Mouse (Mus musculus) kidney, adult 18-20 months (tissue): ENCODE results near the gene 1700029P11Rik.

ENCODE experiments used
- DNase-seq: peaks from one replicate; pipeline ENCODE4 v3.0.0; 2021

1700029P11Rik gene

GRCm38 (mm10) chr15:81980321-81980720, at the start of gene 1700029P11Rik:
Gene 1700029P11Rik, plus strand, starts transcription at chr15:81980540.
- no peak for DNase-seq

GRCm38 (mm10) chr15:81932951-81933470, 47.3 kb upstream of the 1700029P11Rik start:
- DNase-seq: no peak

DNA sequence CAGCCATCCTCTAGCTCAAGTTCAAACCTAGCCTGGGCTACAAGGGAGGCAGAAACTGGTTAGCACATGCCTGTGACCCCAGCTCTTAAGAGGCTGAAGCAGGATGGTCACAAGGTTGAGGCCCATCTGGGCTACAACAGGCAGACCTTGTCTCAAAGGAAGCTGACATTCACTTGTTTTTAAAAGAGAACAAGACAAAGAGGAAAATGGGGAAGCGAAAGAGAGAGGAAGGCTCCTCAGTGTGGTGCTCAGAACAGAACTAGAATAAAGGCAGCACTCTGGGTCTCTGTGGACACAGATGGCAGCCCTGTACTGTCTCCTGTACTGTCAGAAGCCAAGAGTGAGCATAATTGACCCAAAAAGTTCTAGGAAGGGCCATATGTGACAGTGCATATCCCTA, 46.4 kb upstream of the 1700029P11Rik start:
- no peak for DNase-seq

DNA sequence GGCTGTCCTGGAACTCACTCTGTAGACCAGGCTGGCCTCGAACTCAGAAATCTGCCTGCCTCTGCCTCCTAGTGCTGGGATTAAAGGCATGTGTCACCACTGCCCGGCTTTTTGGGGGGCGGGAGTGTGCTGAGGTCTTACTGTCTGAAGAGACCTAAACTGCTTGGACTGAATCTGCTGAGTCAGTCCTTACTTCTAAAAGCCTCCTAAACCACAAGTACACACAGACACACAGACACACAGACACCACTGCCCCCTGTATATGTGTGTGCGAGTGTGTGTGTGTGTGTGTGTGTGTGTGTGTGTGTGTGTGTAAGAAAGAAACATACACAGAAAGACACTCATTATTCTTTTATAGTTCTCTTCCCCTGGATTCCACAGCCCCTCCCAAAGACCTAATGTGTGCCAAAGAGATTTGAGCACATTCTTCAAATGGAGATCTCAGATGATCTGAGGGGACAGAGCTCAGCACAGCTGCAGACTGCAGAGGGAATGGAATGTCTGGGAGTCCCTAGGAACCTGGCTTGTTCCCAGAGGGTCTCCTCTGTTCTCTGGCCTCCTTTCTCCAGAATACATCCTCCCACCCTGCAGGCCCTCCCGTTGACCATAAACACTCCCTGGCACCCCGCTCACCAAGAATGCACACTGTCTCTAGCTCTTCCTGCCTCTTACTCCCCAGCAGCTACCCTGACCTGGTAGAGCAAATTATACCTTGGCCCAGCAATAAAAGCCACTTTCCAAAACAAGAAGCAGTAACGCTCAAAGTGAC, 44.3 kb upstream of the 1700029P11Rik start:
- DNase-seq: no peak

GRCm38 (mm10) chr15:81936679-81937078, 43.7 kb upstream of the 1700029P11Rik start, which contains the start of gene Csdc2:
Gene Csdc2, plus strand, starts transcription at chr15:81936759.
- DNase-seq: peak; percentile 67

GRCm38 (mm10) chr15:81937098-81937972, 43.0 kb upstream of the 1700029P11Rik start:
- DNase-seq: no peak

DNA sequence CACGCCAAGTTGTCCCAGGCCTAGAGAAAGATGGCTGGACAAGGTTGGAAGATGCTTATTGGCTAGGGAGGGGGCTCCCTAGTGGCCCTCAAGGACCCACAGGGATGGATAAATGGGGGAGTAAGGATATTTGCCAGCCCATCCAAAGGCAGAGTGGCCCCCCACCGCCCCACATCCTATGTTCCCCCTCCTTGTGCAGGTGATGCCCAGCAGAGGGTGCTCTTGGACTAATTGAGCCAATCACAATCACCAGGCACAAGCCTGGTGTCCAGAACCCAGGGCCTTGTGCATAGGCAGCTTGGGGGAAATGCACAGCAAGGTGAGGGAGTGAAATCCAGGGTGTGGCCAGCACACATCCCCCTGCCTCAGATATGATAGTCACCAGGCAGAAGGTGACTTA, 42.1 kb upstream of the 1700029P11Rik start:
- DNase-seq: peak; percentile 51

DNA sequence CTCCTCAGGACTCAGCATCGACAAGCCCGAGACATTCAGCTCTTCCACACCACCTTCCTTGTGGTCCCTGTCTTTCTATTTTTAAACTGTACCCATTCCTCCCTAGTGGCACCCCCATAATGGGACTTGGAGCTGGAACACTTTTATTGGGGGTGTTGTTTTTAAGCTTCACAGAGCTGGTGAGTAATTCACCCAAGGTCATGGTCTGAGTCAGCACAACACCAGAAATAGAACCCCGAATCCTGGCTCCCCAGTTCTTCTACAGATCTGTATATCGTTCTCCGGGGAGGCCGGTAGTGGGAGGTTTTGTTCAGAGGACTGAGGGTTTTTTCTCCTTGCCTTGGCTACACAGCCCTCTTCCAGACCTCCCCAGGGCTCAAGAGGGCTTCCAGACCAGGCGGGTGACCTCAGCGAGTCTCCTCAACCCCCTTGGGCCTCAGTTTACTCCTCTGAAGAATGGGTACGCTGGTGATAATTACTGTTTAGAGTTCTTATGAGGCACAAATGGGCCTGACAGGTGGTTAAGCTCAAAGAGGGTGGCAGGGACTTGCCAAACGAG, 41.1 kb upstream of the 1700029P11Rik start:
- no peak for DNase-seq

- no peak for DNase-seq
Measured at GRCm38 (mm10) chr15:81939774-81940173, 40.6 kb upstream of the 1700029P11Rik start.

GRCm38 (mm10) chr15:81940219-81940618, 40.1 kb upstream of the 1700029P11Rik start:
- no peak for DNase-seq

DNA sequence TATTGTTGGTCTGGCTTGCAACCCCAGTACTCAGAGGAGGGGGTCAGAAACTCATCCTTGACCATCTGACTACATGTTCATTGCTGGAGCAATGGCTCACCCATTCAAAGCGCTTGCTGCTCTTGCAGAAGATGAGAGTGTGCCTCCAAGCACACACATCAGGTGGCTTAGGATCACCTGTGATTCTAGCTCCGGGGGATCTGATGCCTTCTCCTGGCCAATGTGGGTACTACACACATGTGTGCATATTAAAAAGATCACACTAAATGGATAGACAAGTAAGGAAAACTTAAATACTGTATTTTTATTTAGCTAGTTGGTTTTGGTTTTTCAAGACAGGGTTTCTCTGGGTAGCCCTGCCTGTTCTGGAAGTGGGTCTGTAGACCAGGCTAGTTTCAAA, 39.3 kb upstream of the 1700029P11Rik start:
- no peak for DNase-seq

DNA sequence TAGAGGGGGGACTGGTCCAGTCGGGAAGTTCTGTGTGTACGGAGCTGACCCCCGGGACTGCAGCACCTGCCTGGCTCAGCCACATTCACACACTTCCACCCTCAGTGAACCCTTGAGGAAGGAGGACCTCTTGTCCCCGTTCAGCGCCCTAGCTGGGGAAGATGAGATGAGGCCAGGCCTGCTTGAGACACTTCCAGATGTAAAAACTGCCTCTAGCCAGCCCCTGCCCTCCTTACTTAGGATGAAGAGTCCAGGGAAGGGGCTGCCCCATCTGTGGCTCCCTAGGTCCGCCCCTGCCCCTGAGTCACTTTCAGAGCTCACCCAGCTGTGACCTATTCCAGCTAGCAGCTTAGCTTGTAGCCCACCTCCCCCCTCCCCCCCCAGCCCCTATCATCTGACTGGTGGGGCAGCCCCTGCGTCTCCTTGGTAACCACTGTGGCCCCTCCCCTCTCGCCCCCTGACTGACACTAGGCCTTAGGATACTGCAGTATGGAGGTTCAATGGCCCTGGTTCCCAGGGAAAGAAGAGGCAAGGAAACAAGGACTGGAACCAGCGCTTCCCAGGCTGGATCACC, 37.1 kb upstream of the 1700029P11Rik start:
- no peak for DNase-seq

DNA sequence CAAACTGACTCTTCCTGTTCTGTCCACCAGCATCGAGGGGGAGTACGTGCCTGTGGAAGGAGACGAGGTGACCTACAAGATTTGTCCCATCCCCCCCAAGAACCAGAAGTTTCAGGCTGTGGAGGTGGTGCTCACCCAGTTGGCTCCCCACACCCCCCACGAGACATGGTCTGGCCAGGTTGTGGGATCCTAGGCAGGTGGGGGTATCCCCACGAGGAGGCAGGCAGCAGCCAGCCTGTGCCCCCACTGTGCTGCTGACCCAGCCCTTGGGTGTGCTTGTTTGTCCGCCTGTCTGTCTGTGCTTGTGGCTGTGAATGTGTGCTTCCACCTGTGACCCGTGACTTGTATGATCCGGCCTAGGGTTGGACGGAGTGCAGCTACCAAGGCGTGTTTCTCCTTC, 31.3 kb upstream of the 1700029P11Rik start:
- DNase-seq: no peak

DNA sequence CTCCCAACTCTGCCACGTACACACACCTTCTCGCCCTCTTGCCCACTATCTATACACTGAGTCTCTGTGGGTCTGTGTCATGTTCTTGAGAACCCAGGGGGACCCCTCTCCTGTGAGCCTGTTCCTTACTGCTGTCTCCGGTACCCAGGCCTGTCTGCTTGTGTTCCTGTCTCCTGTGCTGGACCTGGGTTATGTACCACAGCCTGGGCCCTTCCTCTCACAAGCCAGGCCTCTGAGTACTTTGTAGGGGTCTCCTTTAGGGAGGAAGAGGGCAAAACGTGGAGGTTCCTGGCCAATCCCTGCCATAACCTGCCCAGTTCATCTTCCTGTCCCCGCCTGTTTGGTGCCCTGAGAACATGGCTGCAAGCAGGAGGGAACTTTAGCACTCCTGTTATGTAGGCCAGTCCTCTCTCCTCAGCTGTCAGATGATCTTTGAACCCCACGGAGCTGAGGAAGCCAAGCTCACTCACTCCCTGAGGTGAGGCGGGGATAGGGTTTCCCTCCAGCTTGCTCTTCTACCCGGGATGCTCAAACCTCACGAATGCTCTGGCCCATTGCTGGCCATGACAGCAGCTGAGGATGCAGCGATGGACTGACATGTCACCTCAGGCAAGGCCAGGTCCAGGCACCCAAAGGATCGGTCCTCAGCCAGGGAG, 30.7 kb upstream of the 1700029P11Rik start:
- DNase-seq: peak; percentile 35

GRCm38 (mm10) chr15:81950716-81951115, 29.6 kb upstream of the 1700029P11Rik start:
- no peak for DNase-seq

- DNase-seq: no peak
Measured at GRCm38 (mm10) chr15:81951159-81951558, 29.2 kb upstream of the 1700029P11Rik start.

GRCm38 (mm10) chr15:81952310-81952709, 28.0 kb upstream of the 1700029P11Rik start:
- no peak for DNase-seq

DNA sequence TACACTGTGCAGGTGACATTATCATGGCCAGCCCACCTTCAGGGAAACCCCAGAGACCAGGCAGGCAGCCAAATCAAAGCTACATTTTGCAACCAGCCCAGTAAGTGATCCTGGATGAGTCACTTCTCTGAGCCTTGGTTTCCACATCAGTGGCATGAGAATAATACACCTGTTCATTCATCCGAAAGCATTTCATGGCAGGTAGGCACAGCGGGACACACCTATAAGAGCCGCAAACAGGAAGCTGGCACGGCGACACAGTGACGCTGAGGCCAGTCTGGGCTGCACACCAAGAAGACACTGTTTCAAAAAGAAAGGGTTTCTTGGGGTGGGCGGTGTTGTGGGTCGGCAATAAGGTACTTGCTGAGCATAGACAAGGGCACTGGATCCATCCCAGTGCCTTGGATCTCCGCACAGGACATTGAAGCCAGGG, 26.2 kb upstream of the 1700029P11Rik start:
- DNase-seq: no peak

DNA sequence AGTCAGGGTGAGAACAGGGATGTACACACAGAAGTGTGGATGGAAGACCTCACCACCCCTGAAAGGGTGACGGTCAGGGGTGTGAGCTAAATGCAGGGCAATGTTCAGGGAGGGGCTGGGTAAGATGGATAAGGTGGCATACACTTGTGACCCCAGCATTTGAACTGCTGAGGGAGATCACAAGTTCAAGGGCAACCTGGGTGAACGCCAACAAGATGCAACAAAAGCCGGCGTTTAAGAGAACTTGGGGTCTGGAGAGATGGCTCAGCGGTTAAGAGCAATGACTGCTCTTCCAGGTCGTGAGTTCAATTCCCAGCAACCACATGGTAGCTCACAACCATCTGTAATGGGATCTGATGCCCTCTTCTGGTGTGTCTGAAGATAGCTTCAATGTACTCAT, 25.6 kb upstream of the 1700029P11Rik start:
- no peak for DNase-seq

DNA sequence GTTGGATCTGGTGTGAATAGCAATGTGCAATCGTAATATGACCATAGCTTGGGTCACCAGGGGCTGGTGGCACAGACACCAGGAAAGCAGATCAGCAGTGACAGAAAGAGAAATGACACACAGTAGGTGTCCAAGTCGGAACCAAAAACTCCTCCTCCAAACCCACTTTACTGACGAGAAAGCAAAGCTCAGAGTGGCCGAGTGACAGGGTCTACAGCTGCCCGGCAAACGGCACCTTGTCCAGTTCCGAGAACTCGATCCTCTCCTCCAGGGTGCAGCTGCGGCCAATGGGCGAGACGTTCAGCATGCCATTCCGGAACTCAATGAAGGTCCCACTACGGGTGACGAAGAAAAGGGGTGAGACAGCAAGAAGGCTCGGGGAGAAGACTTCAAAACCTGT, 24.9 kb upstream of the 1700029P11Rik start:
- DNase-seq: no peak

DNA sequence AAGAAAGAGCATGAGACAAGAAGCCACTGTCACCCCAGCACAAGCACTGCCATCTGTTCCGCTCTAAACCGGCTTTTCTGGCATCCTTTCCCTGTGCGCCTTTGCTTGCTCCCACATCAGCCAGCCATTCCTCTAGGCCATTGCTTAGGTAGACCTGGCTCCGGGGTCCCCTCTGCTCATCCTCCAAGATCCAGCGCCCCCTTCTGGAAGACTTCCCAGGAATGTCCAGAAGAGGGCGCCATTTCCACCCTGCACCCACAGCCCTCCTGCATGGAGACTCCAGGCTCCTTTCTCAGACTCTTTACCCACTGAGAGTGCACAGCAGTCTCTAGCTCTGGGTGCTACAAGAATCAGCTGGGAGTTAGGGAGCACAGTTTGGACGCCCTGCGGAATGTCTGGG, 23.9 kb upstream of the 1700029P11Rik start:
- peak; percentile 52 for DNase-seq

GRCm38 (mm10) chr15:81957598-81957997, 22.7 kb upstream of the 1700029P11Rik start:
- no peak for DNase-seq
